Mouse (Mus musculus) c-Kit-positive CD71-positive TER-119-negative erythroid progenitor cells, embryonic 14.5 days (primary cell): Measurements from ENCODE around the gene Olfr1218.
"Not testable (repeated sequence)": the region's sequence is repeated elsewhere in the genome, so short reads cannot be mapped to it uniquely, and the experiment has no call there.

Experiments used
- DNase-seq: peaks from one replicate; pipeline ENCODE4 v3.0.0-alpha.2; 2013; ENCODE audit warnings: low read depth

The Olfr1218 gene

GRCm38 (mm10) chr2:89061087-89061486 lies at the start of gene Olfr1218:
Olfr1218 (minus strand) TSS chr2:89061187.
- no peak for DNase-seq

- no peak for DNase-seq
Observed at GRCm38 (mm10) chr2:89106735-89107134, 45.7 kb upstream of the Olfr1218 start, which contains the start of gene Olfr1220. Olfr1220 (minus strand) TSS chr2:89106835.

- no peak for DNase-seq
Observed at GRCm38 (mm10) chr2:89105651-89106050, 44.7 kb upstream of the Olfr1218 start.

- no peak for DNase-seq
Observed at GRCm38 (mm10) chr2:89093848-89094247, 32.9 kb upstream of the Olfr1218 start.

GRCm38 (mm10) chr2:89083413-89083812 lies 22.4 kb upstream of the Olfr1218 start, which contains the start of gene Olfr1219:
Olfr1219 (minus strand) TSS chr2:89083513.
- no peak for DNase-seq

- no peak for DNase-seq
Observed at GRCm38 (mm10) chr2:89081487-89081886, 20.5 kb upstream of the Olfr1218 start.

GRCm38 (mm10) chr2:89031965-89032364 lies 29.0 kb downstream of the Olfr1218 start, which contains the start of gene Olfr1217:
Olfr1217 (minus strand) TSS chr2:89032065.
- no peak for DNase-seq

- DNase-seq: not testable (repeated sequence)
Observed at GRCm38 (mm10) chr2:89021436-89021835, 39.6 kb downstream of the Olfr1218 start.

- DNase-seq: no peak
Observed at GRCm38 (mm10) chr2:89018240-89018639, 42.7 kb downstream of the Olfr1218 start, which contains the start of gene Olfr1216. Olfr1216 (minus strand) TSS chr2:89018340.

- no peak for DNase-seq
Observed at GRCm38 (mm10) chr2:89006873-89007272, 54.1 kb downstream of the Olfr1218 start, which contains the start of gene Olfr1215. Olfr1215 (minus strand) TSS chr2:89006973.
